Mouse (Mus musculus) embryonic facial prominence, embryonic 11.5 days (tissue): ENCODE measurements around the gene Rd3. TPM values are rescaled to one million over a fixed set of nuclear protein-coding genes. Genes with fewer than 3 reads are reported as not detected.
A peak's percentile ranks its signal among the peaks of the same experiment; 100 is the strongest.

Experiments used
- ATAC-seq: fragments of 200-750 bp; cut with Nextera tagmentation; replicated peaks from 2 replicates; pipeline ENCODE4 v1.8.0; 2017; ENCODE audit warnings: low read depth; ENCODE audit not compliant: insufficient number of reproducible peaks, low FRiP score, low TSS enrichment
- DNase-seq: peaks from one replicate; pipeline ENCODE4 v3.0.0-alpha.2; 2015; ENCODE audit warnings: low spot score
- H3K27ac ChIP-seq: fragments of 300-500 bp; sonication (generic); replicated peaks from 2 replicates; pipeline ENCODE4 v1.5.1; 2014; ENCODE audit warnings: mild to moderate bottlenecking, low read depth, low read length, control low read depth
- H3K27me3 ChIP-seq: fragments of 300-500 bp; sonication (generic); 2 replicates; pipeline ENCODE4 v1.6.1; 2014; ENCODE audit warnings: mild to moderate bottlenecking, low read length, moderate library complexity, mixed read lengths; ENCODE audit not compliant: control insufficient read depth, insufficient read depth
- H3K36me3 ChIP-seq: fragments of 300-500 bp; sonication (generic); replicated peaks from 2 replicates; pipeline ENCODE4 v1.6.1; 2014; ENCODE audit warnings: low read depth, mild to moderate bottlenecking, low read length, moderate library complexity, mixed read lengths; ENCODE audit not compliant: control insufficient read depth, insufficient read depth
- H3K4me1 ChIP-seq: fragments of 300-500 bp; sonication (generic); 2 replicates; pipeline ENCODE4 v1.6.1; 2014; ENCODE audit warnings: low read length, mixed read lengths; ENCODE audit not compliant: control insufficient read depth, insufficient read depth
- H3K4me2 ChIP-seq: fragments of 300-500 bp; sonication (generic); 2 replicates; pipeline ENCODE4 v1.6.1; 2014; ENCODE audit warnings: low read depth, mild to moderate bottlenecking, control low read depth, low read length, moderate library complexity
- H3K4me3 ChIP-seq: fragments of 300-500 bp; sonication (generic); 2 replicates; pipeline ENCODE4 v1.5.1; 2014; ENCODE audit warnings: low read depth, low read length, control low read depth
- H3K9ac ChIP-seq: fragments of 300-500 bp; sonication (generic); replicated peaks from 2 replicates; pipeline ENCODE4 v1.6.1; 2014; ENCODE audit warnings: mild to moderate bottlenecking, control low read depth, low read length
- H3K9me3 ChIP-seq: fragments of 300-500 bp; sonication (generic); replicated peaks from 2 replicates; pipeline ENCODE4 v1.6.1; 2016; ENCODE audit warnings: mild to moderate bottlenecking, low read length, inconsistent platforms, mixed read lengths; ENCODE audit not compliant: control insufficient read depth
- WGBS: fragments of 180-500 bp; shearing (Covaris S2); extraction: QIAGEN DNeasy Blood & Tissue Kit; methylation state at CpG from one replicate; pipeline ENCODE4 v1.1.7; 2014; 5-methylcytosine and 5-hydroxymethylcytosine counted together
- polyA plus RNA-seq: library from polyadenylated mRNA; unstranded; fragments of >200 nt; fragmentation: Nextera tagmentation; extraction: Ambion mirVana; gene quantifications from 2 replicates; pipeline ENCODE4 v1.2.1, GENCODE M21; 2014

The Rd3 gene
- polyA plus RNA-seq, 1 experiment from 2014 or later, result 2.5 TPM

DNA sequence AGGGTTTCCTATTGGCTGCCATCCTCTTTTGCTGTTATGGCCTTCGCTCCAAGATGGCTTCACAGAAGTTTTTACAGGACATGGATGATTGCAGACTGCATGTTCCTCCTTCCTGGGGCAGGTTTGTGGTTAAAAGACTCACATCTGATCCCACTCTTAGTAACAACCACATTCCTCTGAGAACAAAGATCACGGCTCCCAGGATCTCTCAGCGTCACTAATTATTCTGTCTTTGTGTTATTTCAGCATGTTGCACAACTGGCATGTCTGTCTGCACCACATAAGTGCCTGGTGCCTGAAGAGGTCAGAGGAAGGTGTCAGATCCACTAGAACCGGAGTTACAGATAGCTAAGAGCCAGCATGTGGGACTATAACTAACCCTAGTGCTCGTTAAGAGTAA, 7.2 kb upstream of the Rd3 start:
- ATAC-seq, result no peak
- H3K27me3 ChIP-seq, result no peaks in the 10 kb centered on the region
- no peak overlapping the region for H3K4me3 ChIP-seq
- H3K9me3 ChIP-seq, result no peaks in the 10 kb centered on the region
- DNase-seq, result no peak
- H3K27ac ChIP-seq, result no peak overlapping the region
- no peaks in the 10 kb centered on the region for H3K4me1 ChIP-seq
- H3K9ac ChIP-seq, result no peak overlapping the region
- H3K36me3 ChIP-seq, result no peaks in the 10 kb centered on the region
- no peak overlapping the region for H3K4me2 ChIP-seq
- WGBS, result 71% methylated on average over 5 of the region's 5 CpGs

DNA sequence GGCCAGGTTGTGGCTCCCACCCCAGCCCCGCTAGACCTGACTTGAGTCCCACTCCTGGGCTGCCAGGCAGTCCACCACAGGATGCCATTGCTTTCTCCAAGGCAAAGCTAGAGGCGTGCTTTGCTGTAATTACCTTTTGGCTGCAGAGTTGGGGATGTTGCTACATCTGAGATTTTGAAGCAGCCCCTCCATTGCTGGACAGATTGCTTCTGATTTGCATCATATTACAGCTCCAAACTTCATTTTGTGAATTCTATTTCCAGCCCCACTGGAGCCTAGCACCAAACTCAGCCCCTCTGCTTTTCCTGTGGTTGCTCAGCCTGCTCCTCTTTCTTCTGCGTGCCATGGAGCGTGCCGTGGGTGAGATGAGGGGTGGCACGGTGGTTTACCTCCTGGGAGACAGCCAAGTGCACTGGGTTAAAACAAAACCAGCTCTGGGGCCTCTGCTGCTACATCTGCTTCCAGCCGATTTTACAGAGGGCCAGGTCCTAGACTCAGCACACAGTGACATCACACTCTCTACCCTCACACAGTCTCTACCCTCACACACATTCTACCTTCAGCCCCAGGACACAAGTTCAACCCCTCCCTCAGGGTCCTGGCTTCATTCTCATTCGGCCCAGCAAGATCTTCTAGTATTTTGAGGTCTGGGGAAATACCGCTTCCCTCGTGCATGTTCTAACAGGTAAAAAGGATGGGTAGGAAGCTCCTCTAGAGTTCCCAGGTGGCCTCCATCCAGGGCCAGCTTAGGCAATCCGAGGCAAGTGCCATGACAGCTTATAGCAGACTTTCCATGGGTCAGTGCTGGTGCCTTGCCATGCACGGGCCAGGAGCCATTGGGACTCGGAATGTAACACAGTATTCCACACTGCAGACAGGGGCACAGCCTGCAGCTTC, 2.4 kb upstream of the Rd3 start:
- ATAC-seq, result no peak
- Histone ChIP-seq H3K4me1 (no peaks in the 10 kb centered on the region), H3K36me3 (no peaks in the 10 kb centered on the region), H3K9me3 (no peaks in the 10 kb centered on the region), H3K9ac (no peak overlapping the region), H3K4me2 (no peak overlapping the region), H3K4me3 (no peak overlapping the region), H3K27me3 (no peaks in the 10 kb centered on the region; the same call in 1 of the 2 replicates), H3K27ac (no peak overlapping the region)
- 72% methylated on average over 13 of the region's 13 CpGs for WGBS
- DNase-seq, result no peak

DNA sequence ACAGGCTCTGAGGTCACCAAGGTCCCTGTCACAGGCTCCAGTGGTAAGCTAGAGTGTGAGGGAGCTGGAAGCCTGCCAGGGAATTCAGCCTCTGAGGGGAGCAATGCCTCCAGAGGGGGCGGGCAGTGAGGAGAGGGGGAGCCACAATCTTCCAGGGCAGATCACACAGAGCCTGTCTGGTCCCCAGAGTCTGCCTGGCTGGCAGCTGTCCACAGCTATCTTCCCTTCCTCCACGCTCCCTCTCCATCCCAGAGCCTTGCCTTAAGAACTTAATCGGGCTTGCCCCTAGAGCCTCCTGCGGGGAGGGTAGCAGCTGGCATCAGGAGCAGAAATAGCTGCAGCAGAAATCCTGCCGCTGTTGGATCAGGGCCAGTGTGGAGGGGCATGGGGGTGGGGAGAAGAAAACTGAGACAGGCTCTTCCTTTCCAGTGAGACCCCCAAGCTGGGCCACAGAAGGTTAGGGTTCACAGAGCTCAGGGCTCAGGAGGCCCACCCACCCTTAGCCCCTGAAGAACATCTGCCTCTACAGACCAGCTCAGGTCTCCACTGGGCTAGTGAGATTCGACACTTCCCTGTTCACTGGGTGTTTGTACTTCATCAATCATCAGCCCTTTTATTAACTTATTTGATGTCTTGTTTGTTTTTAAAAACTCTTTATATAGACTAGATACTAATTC, 4.4 kb downstream of the Rd3 start:
- WGBS, result 43% methylated on average over 6 of the region's 6 CpGs
- ATAC-seq (peak; percentile 66), DNase-seq (peak; percentile 20)
- H3K9ac ChIP-seq, result no peak overlapping the region; the same call in 1 of the 2 replicates
- H3K9me3 ChIP-seq, result no peaks in the 10 kb centered on the region
- no peaks in the 10 kb centered on the region; the same call in 1 of the 2 replicates for H3K4me1 ChIP-seq
- H3K27ac ChIP-seq, result no peak overlapping the region
- no peaks in the 10 kb centered on the region; the same call in 1 of the 2 replicates for H3K27me3 ChIP-seq
- H3K36me3 ChIP-seq, result no peaks in the 10 kb centered on the region
- H3K4me2 ChIP-seq, result no peak overlapping the region
- no peak overlapping the region for H3K4me3 ChIP-seq

DNA sequence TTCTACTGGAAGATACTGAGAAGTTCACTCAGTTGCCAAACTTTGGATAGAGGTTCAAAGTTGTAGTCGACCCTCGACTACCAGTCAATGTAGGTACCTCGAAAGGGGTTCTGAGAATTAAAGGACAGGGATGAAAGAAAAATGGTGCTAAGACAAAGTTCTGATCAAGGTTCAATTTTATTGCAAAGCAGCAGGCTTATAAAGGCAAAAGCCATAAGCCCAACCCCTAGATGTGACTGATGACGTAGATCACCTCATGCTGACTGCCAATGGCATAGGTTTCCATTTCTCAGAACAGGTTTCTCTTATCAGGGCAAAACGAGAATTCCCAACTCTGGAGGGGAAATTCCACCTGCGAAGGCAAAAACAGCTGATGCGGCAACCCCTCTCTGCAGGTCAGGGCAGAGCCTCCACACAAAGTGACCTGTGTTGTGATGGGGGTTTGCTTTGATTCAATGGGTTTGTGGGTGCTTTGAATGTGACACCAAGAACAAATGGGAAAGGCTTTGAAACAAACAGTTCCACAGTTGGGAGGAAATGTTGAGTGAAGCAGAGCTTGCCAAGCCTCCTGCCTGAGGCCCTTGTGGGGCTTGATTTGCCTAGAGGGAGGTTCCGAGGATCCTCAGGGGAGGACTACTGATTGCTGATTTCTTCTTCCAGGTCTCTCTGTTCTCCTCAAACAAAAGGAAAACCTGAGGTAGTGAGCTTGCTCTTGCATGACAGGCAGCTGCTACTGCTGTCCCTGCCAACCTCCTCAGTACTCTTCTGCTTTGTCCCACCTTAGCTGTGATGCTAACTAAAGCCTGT, 9.7 kb downstream of the Rd3 start:
- no peak overlapping the region for H3K4me3 ChIP-seq
- no peaks in the 10 kb centered on the region for H3K27me3 ChIP-seq
- H3K36me3 ChIP-seq, result no peaks in the 10 kb centered on the region
- H3K9ac ChIP-seq, result no peak overlapping the region
- no peak overlapping the region for H3K27ac ChIP-seq
- ATAC-seq (no peak), DNase-seq (no peak)
- no peaks in the 10 kb centered on the region for H3K4me1 ChIP-seq
- 75% methylated on average over 8 of the region's 8 CpGs for WGBS
- H3K4me2 ChIP-seq, result no peak overlapping the region
- H3K9me3 ChIP-seq, result no peaks in the 10 kb centered on the region

DNA sequence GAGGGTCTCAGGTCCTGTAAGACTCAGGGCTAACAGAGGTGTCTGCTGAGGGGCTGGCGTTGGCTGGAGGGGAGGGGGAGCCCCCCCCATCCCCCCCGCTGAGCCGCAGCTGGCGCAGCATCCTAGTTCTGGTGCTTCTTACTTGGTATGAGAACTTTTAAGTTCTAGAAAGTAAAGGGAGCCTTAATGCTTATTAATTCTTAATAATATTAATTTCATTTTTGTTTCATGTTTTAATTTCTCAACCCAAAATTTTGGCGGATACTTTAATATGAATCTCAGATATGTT, 10.3 kb downstream of the Rd3 start:
- ATAC-seq (no peak), DNase-seq (no peak)
- Histone ChIP-seq H3K27ac (no peak overlapping the region), H3K4me1 (no peaks in the 10 kb centered on the region), H3K9ac (no peak overlapping the region), H3K27me3 (no peaks in the 10 kb centered on the region), H3K4me3 (no peak overlapping the region), H3K36me3 (no peaks in the 10 kb centered on the region), H3K4me2 (no peak overlapping the region), H3K9me3 (no peaks in the 10 kb centered on the region)
- WGBS, result 47% methylated on average over 5 of the region's 5 CpGs

DNA sequence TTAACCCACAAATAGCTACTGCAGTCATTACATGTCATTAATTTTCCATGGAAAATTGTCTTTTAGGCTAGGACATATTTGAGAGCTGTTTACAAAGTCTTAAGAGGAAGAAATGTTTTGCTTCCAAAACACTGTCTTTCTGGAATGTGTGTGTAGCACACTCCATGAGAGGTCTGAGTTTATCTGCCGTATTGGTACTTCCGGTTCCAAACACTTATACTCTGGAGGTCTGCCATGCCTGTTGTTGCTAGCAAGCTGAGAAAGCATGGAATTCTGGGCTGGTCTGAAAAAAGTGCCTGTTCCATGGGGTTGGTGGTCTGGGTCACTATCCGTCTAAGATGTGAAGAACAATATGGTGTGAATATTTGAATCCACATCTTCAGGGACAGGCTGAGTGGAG, 11.5 kb downstream of the Rd3 start:
- whole genome bisulfite sequencing, result 93% methylated on average over 3 of the region's 3 CpGs
- H3K27me3 ChIP-seq, result no peaks in the 10 kb centered on the region
- DNase-seq (no peak), ATAC-seq (no peak)
- no peaks in the 10 kb centered on the region for H3K36me3 ChIP-seq
- no peak overlapping the region for H3K27ac ChIP-seq
- H3K4me3 ChIP-seq, result no peak overlapping the region
- H3K4me2 ChIP-seq, result no peak overlapping the region
- H3K9ac ChIP-seq, result no peak overlapping the region
- H3K4me1 ChIP-seq, result no peaks in the 10 kb centered on the region
- no peaks in the 10 kb centered on the region for H3K9me3 ChIP-seq

DNA sequence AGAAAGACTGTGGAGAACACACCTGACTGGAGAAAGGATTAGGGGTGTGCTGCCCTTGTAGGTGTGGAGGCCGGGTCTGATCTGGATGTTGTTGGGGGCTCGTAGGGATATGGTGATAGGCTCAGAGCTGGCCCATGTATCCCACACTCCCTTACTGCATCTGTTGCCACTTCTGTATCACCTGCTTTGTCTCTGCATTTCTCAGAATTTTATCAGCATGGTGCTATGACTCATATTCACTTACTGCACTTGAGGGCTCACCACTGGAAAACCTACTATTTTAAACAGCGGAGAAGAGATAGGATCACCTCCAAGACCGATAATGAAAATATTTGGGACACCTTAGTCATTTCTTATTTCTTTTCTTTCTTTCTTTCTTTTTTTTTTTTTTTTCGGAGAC, 11.9 kb downstream of the Rd3 start:
- no peaks in the 10 kb centered on the region for H3K9me3 ChIP-seq
- H3K4me1 ChIP-seq, result no peaks in the 10 kb centered on the region
- H3K27me3 ChIP-seq, result no peaks in the 10 kb centered on the region
- no peak overlapping the region for H3K27ac ChIP-seq
- no peak overlapping the region for H3K4me3 ChIP-seq
- no peaks in the 10 kb centered on the region for H3K36me3 ChIP-seq
- 93% methylated on average over 5 of the region's 5 CpGs for WGBS
- no peak overlapping the region; the same call in 1 of the 2 replicates for H3K9ac ChIP-seq
- no peak for DNase-seq
- ATAC-seq, result no peak
- H3K4me2 ChIP-seq, result no peak overlapping the region
